Mouse (Mus musculus): ENCODE measurements around the gene Ubp1.

Ubp1 gene

DNA sequence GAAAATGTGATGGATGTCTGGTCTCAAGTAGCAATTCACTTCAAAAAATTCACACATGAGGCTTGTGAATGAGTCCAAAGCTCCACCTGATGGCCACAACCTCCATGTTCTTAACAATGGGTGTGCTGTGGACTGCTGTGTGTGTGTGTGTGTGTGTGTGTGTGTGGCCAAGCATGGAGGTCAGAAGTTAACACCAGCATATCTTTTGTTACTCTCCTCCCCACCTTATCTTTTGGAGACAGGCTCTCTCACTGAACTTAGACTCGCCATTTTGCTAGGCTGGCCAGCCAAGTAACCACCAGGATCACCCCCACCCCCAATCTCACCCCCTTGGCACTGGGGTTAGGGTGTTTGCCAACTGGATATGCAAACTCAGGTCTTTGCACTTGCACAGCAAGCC, 83.3 kb downstream of the Ubp1 start:
- no peak for DNase-seq (ENCODE audit: low spot score in 2 of 2)

DNA sequence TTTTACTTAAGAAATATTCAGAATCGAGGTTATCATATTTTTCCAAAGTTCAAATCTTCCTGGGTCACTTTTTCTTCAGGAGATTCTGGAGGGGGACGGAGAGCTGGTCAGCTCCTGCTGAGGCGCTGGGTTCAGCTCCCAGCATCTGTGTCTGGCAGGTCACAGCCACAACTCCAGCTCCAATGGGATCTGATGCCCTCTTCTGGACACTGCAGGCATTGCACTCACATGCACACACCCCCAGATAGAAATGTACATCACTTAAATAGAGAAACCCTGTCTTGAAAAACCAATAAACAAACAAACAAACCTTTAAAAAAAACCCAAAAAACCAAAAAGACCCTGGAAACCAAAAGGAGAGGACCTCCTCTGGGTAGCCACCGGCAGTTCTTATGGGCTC, 85.0 kb downstream of the Ubp1 start:
- DNase-seq (ENCODE audit: low spot score in 2 of 2): no peak

DNA sequence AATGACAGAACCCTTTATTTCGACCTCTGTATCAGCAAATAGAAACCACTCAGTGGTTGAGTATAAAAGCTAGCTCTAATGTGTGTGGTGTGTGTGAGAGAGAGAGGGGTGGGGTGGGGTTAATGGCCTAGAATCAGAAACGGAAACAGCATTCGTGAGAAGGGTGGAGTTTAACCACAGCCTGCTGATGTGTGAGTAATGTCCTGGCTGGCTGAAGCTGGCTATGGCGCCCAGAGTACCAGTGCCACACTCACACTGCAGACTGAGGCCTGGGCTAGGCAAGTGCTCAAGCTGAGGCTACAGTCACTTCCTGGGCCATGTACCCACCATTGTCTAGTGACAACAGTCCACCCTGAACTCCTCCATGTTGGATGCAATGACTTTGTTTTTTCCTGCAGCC, 85.7 kb downstream of the Ubp1 start:
- no peak for DNase-seq (ENCODE audit: low spot score in 2 of 2)

DNA sequence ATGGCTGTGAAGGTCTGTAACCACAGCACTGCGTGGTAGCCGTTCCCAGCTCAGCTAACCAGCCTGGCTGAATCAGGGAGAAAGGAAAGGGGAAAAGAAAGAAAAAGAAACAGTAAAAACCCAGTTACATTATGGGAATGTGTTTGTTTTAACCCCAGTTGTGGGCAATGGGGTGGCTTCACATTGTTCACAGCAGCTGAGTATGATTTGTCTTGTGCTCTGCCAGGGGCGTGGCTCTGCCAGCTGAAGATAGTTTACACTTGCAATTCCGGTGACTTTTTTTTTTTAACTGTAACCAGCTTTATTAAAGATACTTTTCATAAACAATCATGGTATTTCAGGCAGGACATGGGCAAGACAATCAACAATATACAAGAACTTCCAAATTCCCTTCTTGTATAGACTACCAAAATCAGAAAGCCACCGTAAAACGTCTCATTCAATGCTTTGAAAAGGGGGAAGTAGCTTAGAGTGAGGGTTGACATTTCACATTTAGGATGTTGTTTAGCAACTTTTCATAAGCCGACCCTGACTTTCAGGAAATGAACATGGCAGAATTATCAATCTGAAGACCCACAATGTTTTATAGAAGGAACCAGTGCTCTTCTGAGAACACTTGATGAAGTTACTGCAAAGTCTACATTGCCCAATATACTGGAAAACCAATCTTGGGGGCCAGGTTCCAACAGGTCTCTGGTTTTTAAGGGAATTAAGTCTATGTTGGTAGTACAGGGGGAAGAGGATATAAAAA, 88.5 kb downstream of the Ubp1 start:
- DNase-seq (ENCODE audit: low spot score in 2 of 2): no peak

DNA sequence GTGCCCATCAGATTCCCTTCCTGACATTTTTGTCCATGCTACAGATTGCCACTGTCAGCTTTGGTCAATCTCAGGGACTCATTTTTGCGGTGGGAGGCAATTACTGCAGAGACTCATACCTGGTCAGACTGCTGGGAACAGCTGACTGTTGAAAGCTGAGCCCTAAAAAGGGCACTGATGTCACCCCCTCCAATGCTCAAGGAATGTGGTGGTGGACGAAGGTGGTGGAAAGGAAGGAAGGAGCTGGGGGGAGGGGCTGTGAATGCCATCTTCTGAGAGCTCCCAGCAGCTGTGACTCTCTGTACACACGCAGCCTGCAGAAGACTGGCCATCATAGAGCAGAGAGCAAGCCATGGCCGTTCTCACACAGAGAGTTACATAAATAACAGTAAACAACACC, 91.4 kb downstream of the Ubp1 start:
- DNase-seq (ENCODE audit: low spot score in 2 of 2): no peak

DNA sequence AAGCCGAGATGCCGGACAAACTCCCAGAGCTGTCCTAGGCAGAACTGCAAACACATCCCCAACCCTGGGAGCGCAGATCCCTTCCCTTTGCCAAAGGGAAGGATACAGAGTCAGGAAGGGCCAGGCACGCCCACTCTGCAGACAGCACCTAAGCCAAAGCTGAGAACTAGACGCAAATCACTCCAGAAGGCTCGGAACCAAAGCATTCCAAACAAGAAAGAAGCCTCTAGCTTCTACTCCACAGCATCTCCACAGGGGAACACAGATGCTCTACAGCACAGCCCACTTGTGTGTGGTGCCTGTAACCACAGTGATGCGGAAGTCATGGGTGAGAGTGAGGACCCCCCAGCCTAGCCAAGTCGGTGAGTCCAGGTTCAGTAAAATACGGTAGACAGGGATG, 94.4 kb downstream of the Ubp1 start:
- no peak for DNase-seq (ENCODE audit: low spot score in 2 of 2)

DNA sequence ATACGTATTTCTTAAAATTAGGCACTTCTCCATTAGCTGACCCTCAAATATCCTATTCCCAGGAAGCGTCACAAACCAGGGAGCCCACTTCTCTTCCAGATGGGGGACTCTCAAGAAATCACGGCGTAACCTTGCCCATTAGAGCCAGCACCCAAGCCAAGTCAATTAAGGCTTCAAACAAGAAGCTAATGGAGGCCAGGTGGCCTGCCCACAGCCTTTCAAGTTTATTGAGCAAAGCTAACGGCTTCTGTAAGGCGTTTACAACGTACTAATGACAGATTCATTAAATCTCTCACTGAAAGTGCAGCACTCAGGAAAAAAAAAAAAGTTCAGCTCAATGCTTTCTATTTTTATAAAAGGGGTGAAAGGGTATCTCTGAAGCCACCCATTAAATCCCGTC, 95.1 kb downstream of the Ubp1 start:
- DNase-seq (ENCODE audit: low spot score in 2 of 2): no peak

DNA sequence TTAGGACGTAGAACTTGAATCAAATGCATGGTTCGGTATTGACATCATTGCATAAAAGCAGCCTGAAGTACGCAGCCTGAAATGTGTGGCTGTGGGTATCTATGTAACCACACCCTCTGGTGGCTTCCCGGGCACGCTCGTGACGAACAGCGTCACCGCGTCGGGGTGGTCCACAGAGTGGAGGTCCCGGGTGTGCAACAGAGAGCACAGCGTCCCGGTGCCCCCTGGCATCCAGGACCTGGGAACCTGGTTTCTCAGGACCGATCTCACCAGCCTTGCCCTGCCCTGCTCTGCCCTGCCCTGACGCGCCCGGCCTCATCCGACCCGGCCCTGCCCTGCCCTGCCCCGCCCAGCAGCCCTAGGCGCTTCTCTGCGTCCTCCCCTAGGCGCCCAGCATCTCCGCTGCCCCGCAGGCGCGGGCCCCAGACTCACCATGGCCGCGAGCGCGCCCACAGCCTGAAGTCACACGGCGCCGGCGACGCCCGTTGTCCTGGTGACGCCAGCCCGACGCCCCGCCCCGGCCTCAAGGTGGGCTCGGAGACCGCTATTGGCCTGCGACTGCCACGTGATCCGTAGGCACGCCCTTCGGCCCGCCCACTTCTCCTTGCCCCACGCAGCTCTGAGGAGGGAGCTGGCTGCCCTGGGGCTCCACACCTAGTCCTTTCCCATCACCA, 95.7 kb downstream of the Ubp1 start:
- peak; percentile 94 to 95 for DNase-seq (ENCODE audit: low spot score in 2 of 2)
